Mouse (Mus musculus): ENCODE measurements at regions not wholly inside any gene's neighbourhood (a gene's known extent, or its start where the extent isn't known, plus 50 kb on each side); places are given as distances from the start of the nearest gene placed in this dataset.
A peak's percentile ranks its signal among the peaks of the same experiment; 100 is the strongest.

- peak; percentile 22 for DNase-seq (ENCODE audit: low read depth, low spot score)
Observed at GRCm38 (mm10) chr6:10156097-10156496, 1207.9 kb downstream of the Nxph1 start.

DNA sequence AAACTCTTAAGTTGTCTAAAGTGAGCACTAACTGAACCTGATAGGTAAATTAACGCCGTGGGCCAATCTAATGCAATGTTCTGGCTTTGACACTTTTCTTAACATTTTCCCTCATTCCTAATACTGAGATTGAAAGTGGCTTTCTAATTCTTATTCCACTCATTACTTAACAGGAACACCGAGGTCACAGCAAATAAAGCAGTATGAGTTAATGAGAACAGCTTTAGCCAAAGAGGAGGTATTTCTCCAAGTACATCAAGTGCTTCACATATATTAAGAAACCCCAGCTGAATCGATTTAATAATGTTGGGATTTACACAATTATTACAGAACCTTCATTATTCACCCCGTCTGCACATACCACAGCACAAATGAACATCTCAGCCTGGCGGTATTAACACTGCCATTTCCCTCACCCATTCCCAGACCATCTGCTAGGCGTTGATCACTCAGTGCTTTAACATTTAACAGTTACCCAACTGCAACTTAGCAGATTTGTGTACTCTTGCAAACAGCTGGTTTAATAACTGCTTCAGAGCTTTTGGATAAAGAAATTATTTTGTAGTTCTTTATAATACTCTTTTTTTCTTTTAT lies 1233.5 kb downstream of the Nxph1 start:
- DNase-seq (ENCODE audit: low read depth, low spot score): no peak

DNA sequence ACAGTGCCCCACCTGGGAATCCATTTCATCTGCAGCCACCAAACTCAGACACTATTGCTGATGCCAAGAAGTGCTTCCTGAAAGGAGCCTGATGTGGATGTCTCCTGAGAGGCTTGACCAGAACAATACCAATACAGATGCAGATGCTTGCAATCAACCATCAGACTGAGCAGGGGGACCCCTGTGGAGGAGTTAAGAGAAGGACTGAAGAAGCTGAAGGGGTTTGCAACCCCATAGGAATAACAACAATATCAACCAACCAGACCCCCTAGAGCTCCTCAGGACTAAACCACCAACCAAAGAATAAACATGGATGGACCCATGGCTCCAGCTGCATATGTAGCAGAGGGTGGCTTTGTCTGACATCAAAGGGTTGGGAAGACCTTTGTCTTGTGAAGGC lies 1237.7 kb downstream of the Nxph1 start:
- no peak for DNase-seq (ENCODE audit: low read depth, low spot score)

Measured in A20 (cell line).